Mouse (Mus musculus): ENCODE measurements at regions not wholly inside any gene's neighbourhood (a gene's known extent, or its start where the extent isn't known, plus 50 kb on each side); places are given as distances from the start of the nearest gene placed in this dataset.

GRCm38 (mm10) chr2:48627011-48627410 is 186.9 kb upstream of the Acvr2a start:
- no peak for DNase-seq

GRCm38 (mm10) chr2:48629106-48630050 is 184.5 kb upstream of the Acvr2a start:
- no peak for DNase-seq

DNA sequence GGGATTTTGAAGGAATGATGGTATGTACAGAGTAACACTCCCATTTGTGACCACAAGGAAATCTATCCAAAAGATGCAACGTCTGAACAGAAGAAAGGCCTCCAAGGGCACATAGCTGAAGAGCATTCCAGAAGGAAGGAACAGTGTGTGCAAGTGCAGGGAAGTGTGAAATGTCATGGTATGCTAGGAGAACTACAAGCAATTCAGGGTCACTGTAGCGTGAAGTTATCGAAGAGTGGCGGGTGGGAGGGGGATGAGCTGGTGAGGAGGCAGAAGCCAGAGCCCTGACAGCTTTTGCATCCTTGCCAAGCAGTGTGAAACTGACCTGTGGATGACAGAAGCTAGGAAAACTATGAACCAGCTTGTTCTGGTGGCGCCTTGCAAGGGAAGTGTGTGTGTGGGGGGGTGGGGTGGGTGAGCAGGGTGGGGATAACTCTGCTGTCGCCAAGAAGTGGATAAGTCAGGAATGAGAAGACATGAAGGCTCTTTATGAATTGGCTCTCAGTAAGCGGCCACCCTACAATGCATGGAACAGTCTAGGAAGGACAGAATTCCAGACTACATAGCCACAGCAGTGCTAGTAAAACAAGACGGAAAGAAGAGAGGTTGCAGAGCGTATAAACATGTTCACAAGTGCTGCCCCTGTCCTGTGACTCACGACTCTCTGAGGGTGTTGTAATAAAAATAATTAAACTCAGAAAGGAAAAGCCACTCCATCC is 179.3 kb upstream of the Acvr2a start:
- peak; percentile 11 for DNase-seq

DNA sequence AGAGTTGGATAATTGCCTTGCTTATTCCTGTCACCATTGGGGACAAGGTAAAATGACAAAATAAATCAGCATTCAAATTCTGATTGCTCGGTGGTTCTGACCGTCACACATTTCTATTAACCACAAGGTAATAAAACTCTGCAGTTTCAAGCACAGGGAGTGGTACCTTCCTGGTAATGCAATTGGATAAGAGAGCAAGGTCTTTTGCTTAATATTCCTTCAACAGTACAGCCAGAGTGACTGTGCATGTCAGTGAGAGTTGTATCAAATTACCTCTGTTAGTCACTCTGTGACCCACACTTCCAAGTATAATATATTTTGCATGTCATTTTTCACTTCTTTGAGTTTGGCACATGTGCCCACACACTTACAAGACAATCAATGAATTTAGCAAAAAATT is 177.8 kb upstream of the Acvr2a start:
- no peak for DNase-seq

DNA sequence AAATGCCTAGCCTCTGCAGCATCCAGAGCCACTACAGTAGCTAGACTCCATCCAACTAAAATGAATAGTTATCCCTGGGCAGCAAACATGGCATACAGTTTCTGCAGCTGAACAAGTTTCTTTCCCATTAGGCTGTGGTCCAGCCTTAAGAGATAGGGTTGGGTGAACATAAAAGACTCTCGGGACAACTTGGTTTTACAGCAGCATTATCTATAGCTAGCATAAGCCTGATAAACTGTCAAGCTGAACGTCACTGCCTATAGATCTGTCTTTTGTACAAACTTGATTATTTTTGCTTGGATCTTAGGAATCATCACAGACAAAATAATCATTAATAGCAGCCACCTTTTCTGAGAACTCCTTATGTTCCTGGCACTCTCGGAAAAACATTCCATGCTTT is 169.8 kb upstream of the Acvr2a start:
- no peak for DNase-seq

DNA sequence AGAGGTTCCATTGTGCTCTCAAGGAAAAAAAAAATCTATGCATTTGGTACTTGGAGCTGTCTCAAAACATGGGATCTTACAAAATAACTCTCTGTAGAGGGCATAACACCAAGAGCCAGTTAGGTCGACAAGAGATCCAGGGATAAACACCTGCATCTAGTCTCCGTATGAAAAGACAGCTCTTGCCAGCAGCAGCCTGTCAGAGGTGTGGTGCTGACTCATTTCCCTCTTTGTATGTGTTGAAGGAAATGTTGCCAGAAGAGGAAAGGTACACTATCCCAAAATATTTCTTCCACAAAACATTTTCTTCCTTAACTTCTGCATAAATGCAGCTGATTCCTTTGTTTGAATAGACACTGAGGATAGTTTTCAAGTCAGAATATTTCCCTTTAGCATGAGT is 163.6 kb upstream of the Acvr2a start:
- no peak for DNase-seq

DNA sequence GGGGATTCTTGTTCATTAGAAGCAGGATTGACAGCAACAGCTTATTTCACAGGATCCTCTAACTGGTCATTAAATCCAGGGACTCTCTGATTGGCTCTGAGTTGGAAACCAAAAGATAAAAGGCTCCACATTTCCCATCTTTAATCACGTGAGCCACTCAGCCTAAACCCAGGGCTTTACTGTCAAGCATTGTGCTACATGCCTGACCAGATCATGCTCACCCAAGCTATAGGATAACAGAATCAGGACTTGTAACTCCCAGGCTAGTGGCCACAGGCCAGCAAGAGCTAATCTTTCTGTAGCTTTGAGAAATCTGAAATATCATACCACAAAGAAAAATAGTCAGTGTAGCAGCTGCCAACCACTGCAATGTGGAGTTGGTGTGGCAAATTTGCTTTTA is 152.7 kb upstream of the Acvr2a start:
- no peak for DNase-seq

DNA sequence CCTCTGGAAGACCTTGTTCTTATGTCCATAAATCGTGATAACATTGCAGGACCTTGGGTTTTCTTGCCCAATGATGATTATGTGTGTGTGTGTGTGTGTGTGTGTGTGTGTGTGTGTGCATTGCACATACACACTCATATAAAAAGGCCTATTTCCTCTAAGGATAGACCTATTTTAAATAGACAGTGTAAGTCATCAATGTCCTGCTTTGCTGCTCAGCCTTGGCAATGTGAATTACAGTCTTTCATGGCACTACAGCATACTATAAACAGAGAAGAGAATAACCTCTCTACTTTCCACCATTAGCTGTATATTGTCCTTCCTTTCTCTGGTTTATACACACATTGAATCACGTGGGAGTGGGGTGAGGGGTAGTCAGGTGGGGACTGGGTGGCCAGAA is 148.8 kb upstream of the Acvr2a start:
- no peak for DNase-seq

DNA sequence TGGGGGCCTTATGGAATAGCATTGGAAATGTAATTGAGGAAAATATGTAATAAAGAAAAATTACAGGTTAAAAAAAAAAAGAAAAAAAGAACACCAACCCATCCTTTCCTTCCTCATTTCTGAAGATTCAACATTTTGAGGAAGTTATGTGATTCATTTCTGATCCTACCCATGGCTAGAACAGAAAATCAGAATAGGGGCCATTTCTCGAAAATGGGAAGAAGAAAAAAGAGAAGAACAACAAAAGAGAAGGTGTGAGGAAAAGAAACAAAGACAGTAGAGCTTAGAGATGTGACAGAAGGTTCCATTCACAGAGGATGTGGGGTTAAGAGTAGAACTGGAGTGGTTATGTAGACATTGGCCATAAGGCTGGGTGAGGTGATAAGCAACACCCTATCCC is 124.8 kb upstream of the Acvr2a start:
- DNase-seq, result no peak

- DNase-seq, result no peak
Measured at GRCm38 (mm10) chr2:48694509-48694908, 119.4 kb upstream of the Acvr2a start.

- DNase-seq, result peak; percentile 21
Measured at GRCm38 (mm10) chr2:48700886-48701285, 113.0 kb upstream of the Acvr2a start.

- DNase-seq, result no peak
Measured at GRCm38 (mm10) chr2:48705103-48705804, 108.7 kb upstream of the Acvr2a start.

DNA sequence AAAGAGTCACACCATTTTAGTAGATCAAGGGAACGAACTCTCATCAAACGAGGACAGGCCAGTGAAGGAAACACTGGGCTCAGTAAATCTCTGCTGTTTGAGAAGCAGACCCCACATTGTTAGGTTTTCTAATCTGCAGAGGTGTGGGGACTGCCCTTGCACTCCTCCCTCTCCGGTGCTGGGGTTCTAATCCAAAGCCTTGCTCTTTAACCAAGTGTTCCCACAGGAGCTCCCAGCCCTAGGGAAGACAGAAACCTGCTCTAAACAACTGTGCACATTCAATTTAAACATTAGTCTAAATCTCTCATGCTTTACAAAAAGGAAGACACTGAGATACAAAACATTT is 108.1 kb upstream of the Acvr2a start:
- no peak for DNase-seq

DNA sequence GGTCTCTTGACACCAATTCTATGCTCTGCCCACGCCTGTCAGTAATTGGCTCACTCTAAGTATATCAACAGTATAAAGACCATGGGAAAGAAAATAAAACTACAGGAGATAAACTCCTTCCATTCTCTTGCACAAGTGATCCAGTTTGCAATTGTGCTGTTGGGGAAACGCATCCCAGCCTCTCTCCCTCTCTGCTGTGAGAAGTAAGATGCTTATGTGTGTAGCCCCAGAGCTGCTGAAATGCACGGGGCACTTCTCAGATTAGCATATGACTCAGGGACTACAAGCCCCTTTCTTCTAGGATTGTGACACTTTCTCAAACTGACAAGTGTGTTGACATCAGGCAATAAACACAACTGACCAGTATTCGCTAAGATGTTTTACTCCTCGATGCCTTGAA is 107.7 kb upstream of the Acvr2a start:
- DNase-seq, result no peak

- DNase-seq, result no peak
Measured at GRCm38 (mm10) chr2:48716206-48716605, 97.7 kb upstream of the Acvr2a start.

DNA sequence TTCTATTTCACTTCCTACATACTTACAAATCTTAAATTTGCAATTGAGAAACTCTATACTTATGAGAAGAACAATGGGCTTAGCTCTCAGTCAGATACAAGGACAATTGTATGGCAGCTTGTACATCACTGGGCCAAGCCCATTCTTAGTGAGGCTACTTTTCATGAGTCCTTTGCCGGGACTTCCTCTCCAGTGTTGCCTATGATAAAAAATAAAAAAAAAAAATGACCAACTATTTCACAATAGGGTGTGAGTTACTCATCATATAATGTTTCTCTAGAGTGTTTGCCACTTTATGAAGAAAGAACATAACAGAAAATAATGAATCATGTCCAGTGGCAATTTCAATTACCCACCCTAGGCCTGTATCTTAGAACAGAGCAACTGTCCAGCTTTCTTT is 96.1 kb upstream of the Acvr2a start:
- no peak for DNase-seq

- no peak for DNase-seq
Measured at GRCm38 (mm10) chr2:48718261-48718660, 95.6 kb upstream of the Acvr2a start.

DNA sequence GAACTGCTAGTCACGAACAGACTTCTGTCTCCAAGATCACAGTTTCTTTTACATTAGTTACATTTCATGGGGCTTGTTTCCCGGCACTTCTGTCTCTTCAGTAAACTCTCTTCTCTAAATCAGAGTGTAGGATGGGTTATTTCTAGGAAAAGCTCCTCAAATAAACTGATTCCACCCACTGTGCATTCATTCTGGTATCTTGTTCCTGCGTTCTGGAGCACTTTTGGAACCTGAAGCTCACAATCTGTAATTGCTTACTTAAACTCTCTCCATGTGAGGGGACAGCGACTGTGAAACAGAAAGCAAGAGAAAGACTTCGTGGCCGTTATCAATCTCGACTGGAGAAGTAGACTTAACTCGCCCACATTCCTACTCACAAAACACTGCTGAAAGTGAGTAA is 83.1 kb upstream of the Acvr2a start:
- peak; percentile 15 for DNase-seq

DNA sequence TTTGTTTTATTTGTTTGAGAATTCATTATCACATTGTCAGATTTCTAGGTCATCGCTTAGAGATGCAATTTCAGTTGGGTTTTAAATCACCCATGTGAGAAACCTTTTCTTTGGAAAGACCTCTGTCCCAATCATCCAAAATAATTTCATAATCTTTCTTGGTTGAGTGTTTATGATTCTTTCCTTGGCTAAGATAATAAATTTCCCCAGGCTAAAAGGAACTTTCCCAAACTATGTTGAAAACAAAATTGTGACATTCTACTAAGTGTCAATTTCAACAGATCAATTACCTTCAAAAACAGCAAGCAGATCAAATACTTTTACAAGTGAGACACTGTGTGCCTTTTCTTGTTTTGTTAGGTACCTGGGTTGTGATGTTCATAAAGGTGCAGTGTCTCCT is 80.0 kb upstream of the Acvr2a start:
- no peak for DNase-seq

DNA sequence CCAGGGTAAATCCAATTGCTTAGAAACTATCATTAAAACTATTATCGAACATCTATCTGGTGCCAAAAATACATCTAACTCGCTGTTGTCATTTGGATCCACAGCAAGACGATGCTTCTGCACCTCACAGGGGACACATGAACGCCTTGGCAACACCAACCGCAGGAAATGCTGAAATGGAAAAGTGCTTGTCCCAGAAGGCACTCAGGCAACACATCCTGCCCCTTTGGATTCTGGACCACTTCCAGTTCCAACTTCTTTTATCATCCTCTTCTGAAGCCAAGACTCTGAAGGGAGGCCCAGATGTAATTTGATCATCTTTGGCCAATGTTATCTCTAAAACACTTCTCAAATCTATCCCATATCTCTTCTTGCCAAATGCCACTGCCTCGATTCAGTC is 79.4 kb upstream of the Acvr2a start:
- peak; percentile 62 for DNase-seq

GRCm38 (mm10) chr2:48736312-48736711 is 77.6 kb upstream of the Acvr2a start:
- no peak for DNase-seq

Measured in lung, postnatal 36 days (tissue).